ENCODE assay signal across 24 mouse cellular contexts in the genomic region with DNA sequence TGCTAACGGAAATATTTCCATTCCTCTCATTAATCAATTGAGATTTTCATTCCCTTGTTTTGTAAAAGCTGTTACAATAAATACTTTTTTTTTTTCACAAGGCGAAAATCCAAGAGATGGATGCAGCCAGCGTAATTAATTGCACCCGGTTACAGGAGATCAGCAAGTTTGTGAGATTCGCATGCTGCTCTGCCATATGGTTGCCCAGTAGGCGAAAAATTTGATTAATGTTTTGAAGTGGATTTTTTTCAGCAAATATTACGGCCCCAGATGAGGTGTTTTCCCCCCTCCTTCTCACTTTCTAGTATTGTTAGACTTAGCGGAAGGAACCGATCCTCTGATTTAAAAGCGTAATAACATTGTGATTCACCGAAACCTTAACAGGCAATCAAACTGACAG.
DNase-seq lines count a peak whose midpoint lies in the region; ATAC-seq and TF ChIP-seq lines count a peak whose summit lies in the region.
"Had no signal": no experiment of that assay in that cellular context is flagged by ENCODE, and none has a peak within 500 bp of the region (broad histone marks: within the 10 kb centered on the region; RNA-seq: fewer than 3 reads in every experiment).

No protein-coding gene starts in this region.

- peak; percentile 63; the same call in 1 of the 2 replicates for ATAC-seq in cerebellum, adult (ENCODE audit: insufficient number of reproducible peaks, low FRiP score, low TSS enrichment)
- ATAC-seq in midbrain, postnatal 0 days (ENCODE audit: low FRiP score): no peak
- no peak for ATAC-seq in midbrain, embryonic 14.5 days (ENCODE audit: low FRiP score, low TSS enrichment)
- no peak for ATAC-seq in stomach, postnatal 0 days (ENCODE audit: low FRiP score, low TSS enrichment)
- ATAC-seq: intestine, embryonic 16.5 days had no signal

- H3K9ac ChIP-seq in midbrain, postnatal 0 days (replicated peaks; ENCODE audit: low read length, poor library complexity, severe bottlenecking): no peak overlapping the region
- no peak overlapping the region for H3K9ac ChIP-seq in midbrain, embryonic 14.5 days (replicated peaks; ENCODE audit: low read length)
- H3K9ac ChIP-seq in stomach, postnatal 0 days (ENCODE audit: low read length): no peak overlapping the region
- H3K9ac ChIP-seq: hindbrain, embryonic 13.5 days; liver, embryonic 14.5 days; lung, embryonic 15.5 days; midbrain, embryonic 13.5 days had no signal

- peaks cover 5% of the 10 kb centered on the region for H3K27me3 ChIP-seq in midbrain, postnatal 0 days (ENCODE audit: insufficient read depth, low read length)
- peaks cover 2% of the 10 kb centered on the region; the same call in 1 of the 2 replicates for H3K27me3 ChIP-seq in midbrain, embryonic 14.5 days (ENCODE audit: control insufficient read depth, insufficient read depth, low read length)
- H3K27me3 ChIP-seq in stomach, postnatal 0 days (ENCODE audit: control insufficient read depth, insufficient read depth, low read length): no peaks in the 10 kb centered on the region
- H3K27me3 ChIP-seq: lung, embryonic 15.5 days; megakaryocyte, embryonic 14.5 days had no signal

- no peak overlapping the region for H3K4me3 ChIP-seq in midbrain, postnatal 0 days (ENCODE audit: low read depth, low read length)
- H3K4me3 ChIP-seq in midbrain, embryonic 14.5 days (replicated peaks; ENCODE audit: low read depth, low read length): no peak overlapping the region
- no peak overlapping the region for H3K4me3 ChIP-seq in stomach, postnatal 0 days (ENCODE audit: low read depth, low read length)
- H3K4me3 ChIP-seq: embryonic facial prominence, embryonic 10.5 days; heart, adult 2 months; hindbrain, embryonic 13.5 days; layer of hippocampus, adult 2 months; lung, embryonic 15.5 days; midbrain, embryonic 13.5 days; myocyte had no signal

- no peak overlapping the region for H3K27ac ChIP-seq in midbrain, postnatal 0 days (ENCODE audit: low read depth, low read length)
- no peak overlapping the region for H3K27ac ChIP-seq in midbrain, embryonic 14.5 days (replicated peaks; ENCODE audit: low read depth, low read length)
- no peak overlapping the region for H3K27ac ChIP-seq in stomach, postnatal 0 days (replicated peaks)
- H3K27ac ChIP-seq: heart, adult 2 months; layer of hippocampus, adult 2 months; liver, embryonic 14.5 days; lung, embryonic 15.5 days; midbrain, embryonic 13.5 days had no signal

- 43% methylated on average over 11 of the region's 11 CpGs for WGBS in midbrain, postnatal 0 days
- WGBS in midbrain, embryonic 14.5 days: 35% methylated on average over 11 of the region's 11 CpGs
- WGBS in stomach, postnatal 0 days: 87% methylated on average over 11 of the region's 11 CpGs

- H3K36me3 ChIP-seq in midbrain, postnatal 0 days (ENCODE audit: insufficient read depth, low read length): no peaks in the 10 kb centered on the region
- no peaks in the 10 kb centered on the region for H3K36me3 ChIP-seq in midbrain, embryonic 14.5 days (ENCODE audit: control insufficient read depth, insufficient read depth, low read length)
- H3K36me3 ChIP-seq in stomach, postnatal 0 days (ENCODE audit: control insufficient read depth, insufficient read depth, low read length): no peaks in the 10 kb centered on the region
- H3K36me3 ChIP-seq: hindbrain, embryonic 13.5 days; lung, embryonic 15.5 days; midbrain, embryonic 13.5 days had no signal

- TF ChIP-seq EP300 in stomach, postnatal 0 days (optimal IDR thresholded peaks at IDR 0.05): no peak

- TF ChIP-seq CTCF in midbrain, postnatal 0 days (IDR thresholded peaks at IDR 0.05): no peak
- TF ChIP-seq CTCF in stomach, postnatal 0 days (IDR thresholded peaks at IDR 0.05; ENCODE audit: low read depth): no peak

- no peak for DNase-seq in cerebellum, postnatal 4 days (ENCODE audit: low spot score in 2 of 2)
- peak; percentile 54 for DNase-seq in midbrain, postnatal 0 days (ENCODE audit: low spot score)
- no peak for DNase-seq in midbrain, embryonic 14.5 days
- DNase-seq in cerebellum, adult 8-10 months: peak; percentile 88
- DNase-seq in cerebellum, postnatal 36 days: peak; percentile 82 to 90
- DNase-seq in urinary bladder, postnatal 25 days (ENCODE audit: low spot score): no peak
- no peak for DNase-seq in stomach, postnatal 0 days (ENCODE audit: low spot score)
- DNase-seq: adrenal gland, postnatal 14 days; gastrocnemius, postnatal 36 days; heart, adult 2 months; kidney, postnatal 25 days; lung, postnatal 36 days; thymus, adult 2 months; thymus, postnatal 4 days had no signal

- no peaks in the 10 kb centered on the region for H3K4me1 ChIP-seq in midbrain, postnatal 0 days (ENCODE audit: insufficient read depth, low read length)
- H3K4me1 ChIP-seq in midbrain, embryonic 14.5 days (ENCODE audit: control insufficient read depth, insufficient read depth, low read length): peaks cover 14% of the 10 kb centered on the region; the same call in 1 of the 2 replicates
- H3K4me1 ChIP-seq in stomach, postnatal 0 days (replicated peaks; ENCODE audit: control insufficient read depth, insufficient read depth): 0 out of 2 replicates have a peak, but pooled peaks cover 2% of the 10 kb centered on the region
- H3K4me1 ChIP-seq: megakaryocyte, embryonic 14.5 days had no signal

- no peak overlapping the region for H3K4me2 ChIP-seq in midbrain, postnatal 0 days (ENCODE audit: low read depth, low read length, poor library complexity, severe bottlenecking)
- H3K4me2 ChIP-seq in midbrain, embryonic 14.5 days (ENCODE audit: low read length): no peak overlapping the region
- no peak overlapping the region for H3K4me2 ChIP-seq in stomach, postnatal 0 days (replicated peaks; ENCODE audit: low read depth)
- H3K4me2 ChIP-seq: hindbrain, embryonic 13.5 days; lung, embryonic 15.5 days; midbrain, embryonic 13.5 days had no signal

- peaks cover 6% of the 10 kb centered on the region; the same call in 1 of the 2 replicates for H3K9me3 ChIP-seq in midbrain, postnatal 0 days (ENCODE audit: low read length)
- H3K9me3 ChIP-seq in midbrain, embryonic 14.5 days (ENCODE audit: control insufficient read depth, low read length): no peaks in the 10 kb centered on the region
- H3K9me3 ChIP-seq in stomach, postnatal 0 days (ENCODE audit: control insufficient read depth, low read length): no peaks in the 10 kb centered on the region

Comparison
In these comparisons a context has a peak if more than half of its experiments do, and no peak if none do; other contexts are left out.
1. DNase-seq: peak in midbrain, postnatal 0 days (single experiment), cerebellum, adult 8-10 months (single experiment) and cerebellum, postnatal 36 days (2 of 2); none in cerebellum, postnatal 4 days (0 of 2), midbrain, embryonic 14.5 days (single experiment), urinary bladder, postnatal 25 days (single experiment) and stomach, postnatal 0 days (single experiment).